Mouse (Mus musculus): ENCODE results near the gene Psg27. TPM values are rescaled to one million over a fixed set of nuclear protein-coding genes. Genes with fewer than 3 reads are reported as not detected.

The Psg27 gene
- total RNA-seq (2023) = not detected

DNA sequence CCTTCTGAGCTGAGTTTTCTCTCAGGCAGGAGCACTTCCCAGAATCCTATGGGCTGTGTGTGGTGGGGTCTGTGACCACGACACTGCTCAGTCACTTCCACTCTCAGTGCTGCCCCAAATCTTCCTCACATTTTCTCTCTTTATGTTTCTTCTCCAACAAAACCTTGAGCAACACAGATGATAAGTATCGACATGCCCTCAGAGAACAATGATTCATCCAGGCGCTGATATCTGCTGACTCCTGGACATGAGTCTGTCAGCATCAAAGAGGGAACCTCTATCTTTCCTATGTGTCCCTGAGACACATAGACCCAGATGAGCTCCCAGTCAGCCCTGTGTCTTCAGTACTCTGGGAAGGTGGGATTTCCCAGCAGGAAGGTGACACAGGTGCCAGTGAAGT is at the start of gene Psg27:
Gene Psg27 (minus strand): TSS at position 101 of the 400 bp plus-strand sequence.

DNA sequence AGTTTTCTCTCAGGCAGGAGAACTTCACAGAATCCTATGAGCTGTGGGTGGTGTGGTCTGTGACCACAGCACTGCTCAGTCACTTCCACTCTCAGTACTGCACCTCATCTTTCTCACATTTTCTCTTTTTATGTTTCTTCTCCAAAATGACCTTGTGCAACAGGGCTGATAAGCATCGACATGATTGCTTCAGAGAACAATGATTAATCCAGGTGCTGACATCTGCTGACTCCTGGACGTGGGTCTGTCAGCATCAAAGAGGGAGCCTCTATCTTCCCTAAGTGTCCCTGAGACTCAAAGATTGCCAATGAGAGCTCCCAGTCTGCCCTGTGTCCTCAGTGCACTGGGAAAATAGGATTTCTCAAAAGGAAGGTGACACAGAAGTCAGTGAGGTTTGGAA is 49.3 kb upstream of the Psg27 start, which contains the start of gene Psg23:
Gene Psg23 (minus strand): TSS at position 101 of the 400 bp plus-strand sequence.

DNA sequence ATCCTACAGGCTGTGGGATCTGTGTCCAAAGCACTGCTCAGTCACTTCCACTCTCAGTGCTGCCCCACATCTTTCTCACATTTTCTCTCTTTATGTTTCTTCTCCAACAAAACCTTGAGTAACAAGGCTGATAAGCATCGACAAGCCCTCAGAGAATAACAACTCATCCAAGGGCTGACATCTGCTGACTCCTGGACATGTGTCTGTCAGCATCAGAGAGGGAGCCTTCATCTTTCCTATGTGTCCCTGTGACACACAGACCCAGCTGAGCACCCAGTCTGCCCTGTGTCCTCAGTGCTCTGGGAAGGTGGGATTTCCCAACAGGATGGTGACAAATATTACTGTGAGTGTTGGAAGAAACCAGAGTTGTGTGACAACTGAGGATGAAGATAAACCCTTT is 34.9 kb downstream of the Psg27 start, which contains the start of gene Psg25:
Gene Psg25 (minus strand): TSS at position 101 of the 400 bp plus-strand sequence.

Other genes starting within 250 kb of the Psg27 start
- not detected for gene Psg18, start 212.3 kb downstream of the Psg27 start, total RNA-seq (2023)
- gene Psg28, start 135.3 kb downstream of the Psg27 start, total RNA-seq (2023) = not detected
- gene Psg26, start 83.1 kb downstream of the Psg27 start, total RNA-seq (2023) = not detected
- gene Psg25, start 35.0 kb downstream of the Psg27 start, total RNA-seq (2023) = not detected
- not detected for gene Psg23, start 49.2 kb upstream of the Psg27 start, total RNA-seq (2023)
- gene Psg21, start 89.4 kb upstream of the Psg27 start, total RNA-seq (2023) = not detected
- not detected for gene Psg20, start 118.9 kb upstream of the Psg27 start, total RNA-seq (2023)
- gene Psg22, start 150.8 kb upstream of the Psg27 start, total RNA-seq (2023) = not detected
- not detected for gene Psg19, start 231.2 kb upstream of the Psg27 start, total RNA-seq (2023)